Mouse (Mus musculus): ENCODE results near the gene Tspear.
A peak's percentile ranks its signal among the peaks of the same experiment; 100 is the strongest.
"Not testable (repeated sequence)": the region's sequence is repeated elsewhere in the genome, so short reads cannot be mapped to it uniquely, and the experiment has no call there.

The Tspear gene

DNA sequence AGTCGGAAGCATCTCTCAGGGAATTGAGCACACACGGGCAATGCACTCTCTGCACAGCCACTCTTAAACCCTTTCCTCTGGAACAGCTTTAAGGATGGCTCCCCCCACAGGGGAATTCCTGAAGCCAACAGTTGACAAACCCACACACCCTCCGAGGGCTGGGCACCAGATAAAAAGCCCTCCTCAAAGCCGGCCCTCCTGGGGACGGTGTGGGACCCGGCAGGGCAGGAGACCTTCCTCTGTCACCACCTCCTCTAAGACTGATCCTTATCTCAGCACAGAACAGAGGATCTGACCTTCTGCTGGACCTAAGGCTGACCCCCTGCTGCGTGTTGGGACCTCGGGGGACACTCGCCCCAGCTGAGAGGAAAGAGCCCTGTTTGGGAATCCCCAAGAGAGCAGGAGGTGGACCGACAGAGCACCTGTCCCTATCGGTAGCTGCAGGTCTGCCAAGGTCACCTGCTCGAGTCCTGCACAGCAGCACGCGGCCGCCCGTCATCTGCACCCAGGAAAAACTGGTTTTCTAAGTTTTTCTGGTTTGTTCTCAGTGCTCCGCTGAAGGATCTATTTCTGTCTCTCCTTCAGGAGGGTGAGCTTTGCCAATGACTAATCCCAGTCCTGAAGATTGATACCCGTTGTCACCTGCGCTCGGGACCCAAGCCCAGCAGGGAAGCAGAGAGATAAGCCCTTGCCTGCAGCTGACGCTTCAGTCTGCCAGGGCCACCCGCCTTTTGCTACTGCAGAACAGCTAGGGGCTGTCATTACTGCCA is at the start of gene Tspear:
TSS of gene Tspear (plus strand) at position 675 of the 770 bp plus-strand sequence.
- no peak for DNase-seq

DNA sequence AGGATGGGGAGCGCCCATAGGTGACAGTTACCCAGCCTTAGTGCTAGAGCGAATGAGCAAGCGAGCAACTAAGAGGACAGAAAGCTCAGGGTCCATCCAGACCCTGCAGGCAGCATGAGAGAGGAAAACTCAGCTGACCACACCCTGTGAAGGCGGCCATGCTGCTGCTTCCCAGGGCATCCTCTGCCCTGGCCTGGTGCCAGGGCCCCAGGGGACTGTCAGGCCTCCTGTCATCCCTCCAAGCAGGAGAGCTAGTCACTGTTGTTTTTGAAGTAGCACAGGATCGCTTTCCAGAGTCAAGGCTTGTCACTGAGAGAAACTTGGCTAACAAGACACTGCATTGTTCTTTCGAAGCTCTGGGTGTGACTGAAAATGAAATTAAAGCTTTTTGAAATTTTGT is 47.4 kb upstream of the Tspear start:
- DNase-seq, result peak; percentile 42

DNA sequence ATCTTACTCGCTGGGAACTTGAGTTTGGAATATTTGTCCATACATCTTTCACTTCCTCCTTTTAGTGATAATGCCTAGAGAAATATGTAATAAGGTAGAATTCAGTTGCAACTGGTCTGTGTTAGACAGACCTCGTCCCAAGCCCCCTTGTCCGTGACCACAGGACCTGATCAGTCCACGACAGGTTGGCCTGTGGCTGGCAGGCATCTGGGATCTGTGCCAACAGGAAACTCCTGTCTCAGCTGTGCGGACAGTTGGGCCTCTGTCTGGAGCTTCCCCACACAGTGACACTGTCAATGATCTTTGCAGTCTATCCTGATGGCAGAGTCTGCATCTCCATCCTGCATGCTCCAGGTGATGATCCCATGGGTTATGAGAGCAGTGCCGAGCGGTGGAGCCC is 43.2 kb upstream of the Tspear start:
- no peak for DNase-seq

DNA sequence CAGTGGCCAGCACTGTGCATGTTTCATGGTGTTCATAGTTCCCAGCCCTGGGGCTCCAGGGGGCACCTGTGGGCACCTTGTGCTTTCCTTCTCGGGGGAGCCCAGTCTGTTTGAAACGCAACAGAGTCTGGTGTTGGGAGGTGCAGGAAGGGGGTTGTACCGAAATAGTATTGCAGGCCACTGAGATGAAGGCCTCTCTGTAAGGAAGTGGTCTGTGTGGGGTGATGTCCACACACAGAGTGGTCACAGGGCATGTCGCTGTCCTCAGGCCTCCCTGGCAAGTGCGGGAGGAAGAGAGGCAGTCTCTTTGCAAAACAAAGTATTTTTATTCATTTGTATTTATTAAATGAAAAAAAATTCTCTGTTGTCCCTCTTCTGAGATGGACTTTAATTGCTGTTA is 40.8 kb upstream of the Tspear start:
- DNase-seq, result no peak

GRCm38 (mm10) chr10:77647461-77647860 is 38.9 kb upstream of the Tspear start:
- no peak for DNase-seq

GRCm38 (mm10) chr10:77647901-77648300 is 38.5 kb upstream of the Tspear start:
- no peak for DNase-seq

- no peak for DNase-seq
Measured at GRCm38 (mm10) chr10:77652046-77652445, 34.3 kb upstream of the Tspear start.

- DNase-seq, result peak; percentile 45
Measured at GRCm38 (mm10) chr10:77658286-77658994, 27.9 kb upstream of the Tspear start.

GRCm38 (mm10) chr10:77663949-77664665 is 22.3 kb upstream of the Tspear start:
- DNase-seq, result no peak

GRCm38 (mm10) chr10:77666342-77666741 is 20.0 kb upstream of the Tspear start:
- DNase-seq, result no peak

DNA sequence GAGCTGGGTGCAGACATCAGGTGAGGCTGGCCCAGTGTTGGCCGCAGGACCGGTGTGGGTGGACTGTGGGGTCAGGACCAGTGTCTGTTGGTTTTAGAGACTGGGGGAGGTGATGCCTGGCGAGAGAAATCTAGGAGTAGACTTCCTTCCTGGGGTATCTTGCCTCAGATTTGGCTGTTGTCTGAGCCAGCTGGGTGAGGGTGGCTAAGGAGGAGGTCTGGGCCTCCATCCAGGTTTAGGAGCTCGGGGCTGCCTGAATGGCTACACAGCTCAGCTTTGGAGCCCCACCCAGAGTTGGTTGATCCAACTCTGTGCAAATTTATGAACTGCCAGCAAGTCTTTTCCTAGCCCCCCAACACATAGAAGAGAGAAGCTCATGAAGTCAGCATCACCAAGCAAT is 19.0 kb upstream of the Tspear start:
- no peak for DNase-seq

DNA sequence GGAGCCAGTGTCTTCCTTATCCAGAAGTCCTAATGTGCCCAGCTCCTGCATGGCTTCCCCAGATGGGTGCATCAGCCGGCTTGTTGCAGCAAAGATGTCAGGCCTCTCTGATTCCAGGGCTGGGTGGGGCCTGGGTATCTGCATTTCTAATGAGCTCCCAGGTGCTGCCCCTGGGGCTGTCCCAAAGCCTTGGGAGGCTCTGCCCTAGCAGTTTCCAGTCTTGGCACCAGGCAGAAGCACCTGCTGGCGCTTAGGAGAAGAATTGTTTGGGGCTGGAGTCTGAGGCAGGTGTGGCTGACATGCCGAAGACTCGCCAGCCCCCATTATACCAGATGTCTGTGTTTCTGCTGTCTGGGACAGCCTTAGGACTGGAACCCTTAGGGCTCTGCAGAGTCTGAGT is 15.7 kb upstream of the Tspear start:
- no peak for DNase-seq

- DNase-seq, result no peak
Measured at GRCm38 (mm10) chr10:77671519-77671918, 14.8 kb upstream of the Tspear start.

DNA sequence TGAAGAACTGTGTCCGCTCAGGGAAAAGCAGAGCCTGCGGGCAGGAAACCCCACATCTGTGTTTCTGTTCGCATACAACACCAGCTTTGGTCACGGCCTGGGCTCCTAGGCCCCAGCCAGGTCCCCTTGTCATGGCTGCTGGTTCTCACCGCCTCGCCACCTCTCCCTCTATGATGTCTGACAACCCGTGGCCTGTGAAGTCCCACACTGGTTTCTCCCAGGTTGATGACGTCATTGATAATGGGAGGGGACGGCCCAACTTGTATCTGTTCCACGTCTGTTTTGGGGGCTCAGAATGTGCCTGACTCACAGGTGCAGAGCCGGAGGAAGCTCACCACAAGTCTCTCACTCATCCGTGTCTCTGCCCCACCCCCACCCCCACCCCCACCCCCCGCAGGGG is 12.6 kb upstream of the Tspear start:
- DNase-seq, result no peak

DNA sequence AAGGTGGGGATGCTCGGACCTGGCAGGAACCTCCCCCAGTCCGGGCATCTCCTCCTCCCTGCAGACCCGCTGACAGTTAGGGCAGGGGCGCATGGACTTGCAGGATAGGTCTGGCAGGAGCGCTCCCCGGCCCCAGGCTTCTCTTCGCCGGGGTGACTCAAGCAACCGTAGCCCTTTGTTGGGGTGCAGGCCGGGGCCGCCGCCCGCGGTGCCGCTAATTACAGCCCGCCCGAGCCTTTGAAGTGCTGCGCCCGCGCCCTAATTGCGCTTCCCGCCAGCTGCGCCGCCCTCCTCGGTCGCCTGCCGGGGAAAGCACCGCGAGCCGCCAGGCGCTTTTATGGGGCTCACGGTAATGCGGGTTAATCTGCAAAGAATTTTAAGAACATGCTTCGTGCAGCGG is 8.8 kb upstream of the Tspear start:
- no peak for DNase-seq

DNA sequence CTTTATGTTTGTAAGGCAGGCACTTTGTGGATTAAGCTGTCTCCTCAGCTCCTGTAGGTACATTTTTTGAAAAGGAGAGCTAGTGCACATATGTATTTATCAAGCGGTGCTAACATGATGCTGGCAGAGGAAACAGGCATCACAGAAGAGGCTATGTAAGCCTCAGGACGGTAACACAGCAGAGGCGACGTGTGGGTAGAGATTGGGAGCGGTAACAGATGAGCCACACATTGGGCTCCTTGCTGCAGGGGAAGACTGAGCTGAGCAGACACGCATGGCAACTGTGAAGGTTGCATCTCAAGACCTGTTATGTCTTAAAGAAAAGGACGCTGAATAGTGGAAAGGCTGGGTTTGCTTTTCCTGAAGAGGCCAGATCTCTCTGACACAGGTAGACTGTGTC is 3.4 kb upstream of the Tspear start:
- no peak for DNase-seq

- DNase-seq, result no peak
Measured at GRCm38 (mm10) chr10:77684181-77684580, 2.2 kb upstream of the Tspear start.

- no peak for DNase-seq
Measured at GRCm38 (mm10) chr10:77687021-77687420, 652 bp downstream of the Tspear start.

GRCm38 (mm10) chr10:77690356-77690807 is 4.0 kb downstream of the Tspear start, which contains the start of gene Gm19402:
Gene Gm19402, minus strand, starts transcription at chr10:77690757.
- DNase-seq, result not testable (repeated sequence)

- no peak for DNase-seq
Measured at GRCm38 (mm10) chr10:77697133-77697532, 10.8 kb downstream of the Tspear start, which contains the start of gene Gm9508. Gene Gm9508, minus strand, starts transcription at chr10:77697233.

GRCm38 (mm10) chr10:77706326-77706725 is 20.0 kb downstream of the Tspear start, which contains the start of gene Gm10272:
Gene Gm10272, plus strand, starts transcription at chr10:77706626.
- DNase-seq, result no peak

DNA sequence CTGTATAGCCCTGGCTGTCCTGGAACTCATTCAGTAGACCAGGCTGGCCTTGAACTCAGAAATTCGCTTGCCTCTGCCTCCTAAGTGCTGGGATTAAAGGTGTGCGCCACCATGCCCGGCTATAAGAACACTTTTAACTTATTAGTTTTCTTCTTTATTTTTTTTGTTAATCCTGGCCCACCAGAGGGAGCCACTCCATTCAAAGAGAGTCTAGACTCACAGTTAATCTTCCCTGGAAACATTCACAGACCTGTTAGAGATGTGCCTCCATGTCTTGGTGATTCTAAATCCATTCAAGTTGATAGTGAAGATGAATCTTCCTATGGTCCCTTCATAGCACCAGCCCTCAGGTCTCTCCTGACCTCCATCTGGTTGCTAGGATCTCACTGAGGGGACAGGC is 23.5 kb downstream of the Tspear start:
- DNase-seq, result no peak

DNA sequence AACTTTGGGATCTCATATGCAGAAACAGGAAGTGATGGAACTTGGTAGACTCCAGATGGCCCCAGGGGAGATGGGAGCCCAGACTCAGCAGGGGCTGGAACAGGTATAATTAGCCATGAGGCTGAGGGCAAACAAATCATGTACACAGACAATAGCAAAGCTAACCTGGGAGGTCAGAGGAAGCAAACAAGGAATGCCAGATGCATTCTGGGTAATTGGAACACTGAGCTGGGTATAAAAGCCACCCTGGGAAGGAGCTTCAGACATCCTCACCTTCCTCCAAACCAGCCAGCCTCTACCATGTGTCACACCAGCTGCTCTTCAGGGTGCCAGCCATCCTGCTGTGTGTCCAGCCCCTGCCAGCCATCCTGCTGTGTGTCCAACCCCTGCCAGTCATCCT is 24.8 kb downstream of the Tspear start, which contains the start of gene Gm10024:
TSS of gene Gm10024 (plus strand) at position 301 of the 400 bp plus-strand sequence.
- not testable (repeated sequence) for DNase-seq

All from kidney, adult 18-20 months (tissue).